8 mouse cellular contexts compared by ENCODE assay signal in genomic region chr12:98259518-98259852, GRCm38 (mm10). TPM values are rescaled to one million over a fixed set of nuclear protein-coding genes. Genes with fewer than 3 reads are reported as not detected.
DNase-seq lines count a peak whose midpoint lies in the region; ATAC-seq and TF ChIP-seq lines count a peak whose summit lies in the region.

No protein-coding gene starts in this region.

- H3K4me1 ChIP-seq in heart, embryonic 16.5 days (ENCODE audit: control insufficient read depth, insufficient read depth, low read length), result peaks cover 8% of the 10 kb centered on the region
- H3K4me1 ChIP-seq in bone marrow, adult 2 months (ENCODE audit: control insufficient read depth, insufficient read depth, low read length), result peaks cover 6% of the 10 kb centered on the region
- 0 out of 2 replicates have a peak, but pooled peaks cover 4% of the 10 kb centered on the region for H3K4me1 ChIP-seq in hindbrain, embryonic 13.5 days (replicated peaks)
- H3K4me1 ChIP-seq in midbrain, embryonic 11.5 days (ENCODE audit: control insufficient read depth, insufficient read depth, low read length), result peaks cover 7% of the 10 kb centered on the region; the same call in 1 of the 2 replicates

- H3K9me3 ChIP-seq in heart, embryonic 16.5 days (replicated peaks; ENCODE audit: control insufficient read depth, low read length), result no peaks in the 10 kb centered on the region
- no peaks in the 10 kb centered on the region for H3K9me3 ChIP-seq in hindbrain, embryonic 13.5 days
- no peaks in the 10 kb centered on the region for H3K9me3 ChIP-seq in midbrain, embryonic 11.5 days (ENCODE audit: control insufficient read depth, low read length)

- peak overlapping the region; percentile 99 for H3K9ac ChIP-seq in heart, embryonic 16.5 days (ENCODE audit: low read length)
- peak overlapping the region; percentile 91 for H3K9ac ChIP-seq in hindbrain, embryonic 13.5 days
- peak overlapping the region; percentile 95 for H3K9ac ChIP-seq in midbrain, embryonic 11.5 days (ENCODE audit: low read length)

- no peak for TF ChIP-seq POLR2A in bone marrow, adult 2 months (IDR thresholded peaks at IDR 0.05; ENCODE audit: borderline replicate concordance, control insufficient read depth, low read depth, low read length)

- peak overlapping the region; percentile 96 for H3K4me3 ChIP-seq in heart, embryonic 16.5 days (ENCODE audit: low read length)
- H3K4me3 ChIP-seq in bone marrow, adult 2 months (replicated peaks; ENCODE audit: control insufficient read depth, low read depth, low read length), result peak overlapping the region; percentile 63
- peak overlapping the region; percentile 68 for H3K4me3 ChIP-seq in hindbrain, embryonic 13.5 days
- H3K4me3 ChIP-seq in midbrain, embryonic 11.5 days (ENCODE audit: low read depth, low read length), result peak overlapping the region; percentile 70

- no peak for DNase-seq in heart, postnatal 25 days (ENCODE audit: low spot score)
- DNase-seq in midbrain, embryonic 11.5 days (ENCODE audit: low spot score, missing footprints), result no peak
- DNase-seq in Muller cell, postnatal 12 days (ENCODE audit: inconsistent ontology term), result no peak
- DNase-seq in urinary bladder, adult 18-20 months (ENCODE audit: low spot score in 2 of 2), result no peak
- no peak for DNase-seq in cerebellum, postnatal 14 days

- TF ChIP-seq CTCF in bone marrow, adult 2 months (IDR thresholded peaks at IDR 0.05; ENCODE audit: control insufficient read depth, insufficient read depth, low read length), result no peak

- H3K27ac ChIP-seq in heart, embryonic 16.5 days (ENCODE audit: low read length), result peak overlapping the region; percentile 97
- peak overlapping the region; percentile 93 for H3K27ac ChIP-seq in bone marrow, adult 2 months (ENCODE audit: control insufficient read depth, insufficient read depth, low read depth, low read length, poor library complexity)
- peak overlapping the region; percentile 98 for H3K27ac ChIP-seq in hindbrain, embryonic 13.5 days
- H3K27ac ChIP-seq in midbrain, embryonic 11.5 days (ENCODE audit: low read depth, low read length), result peak overlapping the region; percentile 94

- intact Hi-C loops in heart, postnatal 25 days (cut with DNase I), result no loop called here

- peak overlapping the region; percentile 72 for H3K4me2 ChIP-seq in heart, embryonic 16.5 days (ENCODE audit: low read depth, low read length)
- H3K4me2 ChIP-seq in hindbrain, embryonic 13.5 days, result peak overlapping the region; percentile 63
- H3K4me2 ChIP-seq in midbrain, embryonic 11.5 days, result peak overlapping the region; percentile 61

- no peak for ATAC-seq in heart, embryonic 16.5 days (replicated peaks; ENCODE audit: extremely low read depth, insufficient read depth, low FRiP score)
- peak; percentile 66 for ATAC-seq in hindbrain, embryonic 13.5 days (ENCODE audit: low FRiP score)
- no peak for ATAC-seq in midbrain, embryonic 11.5 days (ENCODE audit: low FRiP score)

- no peaks in the 10 kb centered on the region for H3K36me3 ChIP-seq in heart, embryonic 16.5 days (ENCODE audit: control insufficient read depth, insufficient read depth)
- H3K36me3 ChIP-seq in hindbrain, embryonic 13.5 days, result no peaks in the 10 kb centered on the region
- no peaks in the 10 kb centered on the region for H3K36me3 ChIP-seq in midbrain, embryonic 11.5 days (ENCODE audit: control insufficient read depth, insufficient read depth, low read length)

- no peaks in the 10 kb centered on the region for H3K27me3 ChIP-seq in heart, embryonic 16.5 days (ENCODE audit: control insufficient read depth, insufficient read depth, low read length)
- no peaks in the 10 kb centered on the region for H3K27me3 ChIP-seq in hindbrain, embryonic 13.5 days
- H3K27me3 ChIP-seq in midbrain, embryonic 11.5 days (ENCODE audit: control insufficient read depth, insufficient read depth, low read length), result no peaks in the 10 kb centered on the region

- WGBS in heart, embryonic 16.5 days, result under 1% methylated on average over 12 of the region's 12 CpGs
- under 1% methylated on average over 12 of the region's 12 CpGs for WGBS in bone marrow, adult 2 months
- 4% methylated on average over 12 of the region's 12 CpGs for WGBS in hindbrain, embryonic 13.5 days
- WGBS in midbrain, embryonic 11.5 days, result 7% methylated on average over 12 of the region's 12 CpGs

RNA-seq across cellular contexts. Expression of gene Galc, which starts 0.2 kb away (rescaled TPM):
- polyA plus RNA-seq in heart, embryonic 16.5 days (2015; fragmentation: Nextera tagmentation; extraction: Ambion mirVana), result 5.4 and 6.4 TPM in 2 replicates
- total RNA-seq in heart, postnatal 25 days (2021), result 1 to 10 TPM; 6.8 to 8.0 TPM
- 2.2 and 7.5 TPM in 2 replicates for polyA plus RNA-seq in bone marrow, adult 2 months (2011; ENCODE audit: insufficient read depth, insufficient read length, low replicate concordance, missing spikeins)
- 11.3 and 12.5 TPM in 2 replicates for polyA plus RNA-seq in hindbrain, embryonic 13.5 days (2015; fragmentation: Nextera tagmentation; extraction: Ambion mirVana)
- polyA plus RNA-seq in midbrain, embryonic 11.5 days (2014; fragmentation: Nextera tagmentation; extraction: Ambion mirVana), result 14.3 and 14.7 TPM in 2 replicates

RNA-seq across cellular contexts. Expression of gene Gpr65, which starts 8.9 kb away (rescaled TPM):
- 2.5 and 3.9 TPM in 2 replicates for polyA plus RNA-seq in heart, embryonic 16.5 days (2015; fragmentation: Nextera tagmentation; extraction: Ambion mirVana)
- under 1 TPM; 0.68 to 0.73 TPM for total RNA-seq in heart, postnatal 25 days (2021)
- 7.7 and 14.1 TPM in 2 replicates for polyA plus RNA-seq in bone marrow, adult 2 months (2011; ENCODE audit: insufficient read depth, insufficient read length, low replicate concordance, missing spikeins)
- 0.30 and 0.44 TPM in 2 replicates for polyA plus RNA-seq in hindbrain, embryonic 13.5 days (2015; fragmentation: Nextera tagmentation; extraction: Ambion mirVana)
- 0.57 and 0.82 TPM in 2 replicates for polyA plus RNA-seq in midbrain, embryonic 11.5 days (2014; fragmentation: Nextera tagmentation; extraction: Ambion mirVana)
